In genomic region chr1:43781195-43781594, GRCm38 (mm10) we compare ENCODE assay signal across 21 mouse cellular contexts. TPM values are rescaled to one million over a fixed set of nuclear protein-coding genes. Genes with fewer than 3 reads are reported as not detected.
DNase-seq lines count a peak whose midpoint lies in the region; ATAC-seq and TF ChIP-seq lines count a peak whose summit lies in the region.
"Had no signal": no experiment of that assay in that cellular context is flagged by ENCODE, and none has a peak within 500 bp of the region (broad histone marks: within the 10 kb centered on the region; RNA-seq: fewer than 3 reads in every experiment).

No protein-coding gene starts in this region.

- H3K36me3 ChIP-seq in kidney, embryonic 14.5 days (ENCODE audit: control insufficient read depth, insufficient read depth, low read length): peaks cover 10% of the 10 kb centered on the region; the same call in 1 of the 2 replicates
- peaks cover 24% of the 10 kb centered on the region for H3K36me3 ChIP-seq in intestine, postnatal 0 days (ENCODE audit: control insufficient read depth, insufficient read depth)

- 52% methylated on average over 2 of the region's 2 CpGs for WGBS in kidney, embryonic 14.5 days
- WGBS in intestine, postnatal 0 days: 67% methylated on average over 2 of the region's 2 CpGs

- peak; percentile 72; the same call in 1 of the 2 replicates for ATAC-seq in kidney, embryonic 14.5 days (ENCODE audit: low FRiP score, low TSS enrichment)
- ATAC-seq in intestine, postnatal 0 days: no peak
- ATAC-seq in megakaryocyte progenitor cell, adult 5-6 weeks (replicated peaks; ENCODE audit: poor library complexity): no peak
- ATAC-seq: hindbrain, embryonic 16.5 days had no signal

- DNase-seq in gastrocnemius, adult 18-20 months (ENCODE audit: low spot score): peak; percentile 7
- no peak for DNase-seq in gastrocnemius, postnatal 4 days (ENCODE audit: low spot score in 2 of 2)
- DNase-seq in kidney, adult 11 months: no peak
- peak; percentile 49 for DNase-seq in 3T3-L1 (ENCODE audit: low read depth, low spot score)
- DNase-seq in urinary bladder, postnatal 10 days (ENCODE audit: low spot score): no peak
- DNase-seq: cerebellum, adult 18-20 months; gastrocnemius, postnatal 25 days; kidney, postnatal 10 days; right cerebral cortex, postnatal 14 days; thymus, postnatal 4 days had no signal

- H3K4me1 ChIP-seq in kidney, embryonic 14.5 days (ENCODE audit: control insufficient read depth, insufficient read depth, low read length): 0 out of 2 replicates have a peak, but pooled peaks cover 3% of the 10 kb centered on the region
- H3K4me1 ChIP-seq in intestine, postnatal 0 days (replicated peaks; ENCODE audit: control insufficient read depth, insufficient read depth, low read length): no peaks in the 10 kb centered on the region
- H3K4me1 ChIP-seq: embryonic facial prominence, embryonic 12.5 days; limb, embryonic 13.5 days; neural tube, embryonic 13.5 days had no signal

- H3K9me3 ChIP-seq in kidney, embryonic 14.5 days (ENCODE audit: control insufficient read depth, low read length): no peaks in the 10 kb centered on the region
- H3K9me3 ChIP-seq in intestine, postnatal 0 days (ENCODE audit: control insufficient read depth): no peaks in the 10 kb centered on the region
- H3K9me3 ChIP-seq: limb, embryonic 13.5 days; neural tube, embryonic 13.5 days had no signal

- no peak overlapping the region for H3K4me2 ChIP-seq in kidney, embryonic 14.5 days (replicated peaks; ENCODE audit: low read depth, low read length)
- no peak overlapping the region for H3K4me2 ChIP-seq in intestine, postnatal 0 days (replicated peaks; ENCODE audit: low read depth)
- H3K4me2 ChIP-seq: embryonic facial prominence, embryonic 12.5 days; limb, embryonic 13.5 days; midbrain, embryonic 11.5 days; neural tube, embryonic 13.5 days had no signal

- no peaks in the 10 kb centered on the region for H3K27me3 ChIP-seq in kidney, embryonic 14.5 days (ENCODE audit: control insufficient read depth, insufficient read depth, low read length)
- H3K27me3 ChIP-seq in intestine, postnatal 0 days (replicated peaks; ENCODE audit: control insufficient read depth, insufficient read depth, low read length): no peaks in the 10 kb centered on the region
- H3K27me3 ChIP-seq: embryonic facial prominence, embryonic 12.5 days; limb, embryonic 13.5 days; neural tube, embryonic 13.5 days had no signal

- no peak overlapping the region for H3K4me3 ChIP-seq in kidney, embryonic 14.5 days (ENCODE audit: low read length)
- no peak overlapping the region for H3K4me3 ChIP-seq in intestine, postnatal 0 days (ENCODE audit: low read depth, low read length)
- H3K4me3 ChIP-seq: embryonic facial prominence, embryonic 12.5 days; limb, embryonic 13.5 days; neural tube, embryonic 13.5 days had no signal

- no peak overlapping the region for H3K27ac ChIP-seq in kidney, embryonic 14.5 days (ENCODE audit: low read depth, low read length)
- H3K27ac ChIP-seq in intestine, postnatal 0 days (ENCODE audit: low read depth, low read length): 0 out of 2 replicates have a peak overlapping the region, but pooled peaks have one; percentile 35
- H3K27ac ChIP-seq: embryonic facial prominence, embryonic 12.5 days; limb, embryonic 13.5 days; liver, embryonic 14.5 days; neural tube, embryonic 13.5 days had no signal

- no peak overlapping the region for H3K9ac ChIP-seq in kidney, embryonic 14.5 days (ENCODE audit: low read depth, low read length)
- H3K9ac ChIP-seq in intestine, postnatal 0 days (ENCODE audit: low read depth, low read length): no peak overlapping the region
- H3K9ac ChIP-seq: embryonic facial prominence, embryonic 12.5 days; limb, embryonic 13.5 days; liver, embryonic 14.5 days; neural tube, embryonic 13.5 days had no signal

- TF ChIP-seq CTCF in intestine, postnatal 0 days (IDR thresholded peaks at IDR 0.05; ENCODE audit: low read depth): no peak

RNA-seq across cellular contexts. Expression of gene Uxs1, which starts 46.4 kb away (rescaled TPM):
- total RNA-seq in gastrocnemius, adult 18-20 months (2021): 10 to 100 TPM in 1 of 2 experiments, 1 to 10 TPM in 1; 9.2 to 13.8 TPM
- total RNA-seq in gastrocnemius, postnatal 4 days (2021): 10 to 100 TPM; 18.3 to 19.3 TPM
- 20.4 and 25.0 TPM in 2 replicates for polyA plus RNA-seq in kidney, embryonic 14.5 days (2014; fragmentation: Nextera tagmentation; extraction: Ambion mirVana)
- polyA plus RNA-seq in intestine, postnatal 0 days (2015; fragmentation: Nextera tagmentation; extraction: Ambion mirVana): 20.5 and 21.6 TPM in 2 replicates
- total RNA-seq in megakaryocyte progenitor cell, adult 5-6 weeks (2015): 28.0 and 32.7 TPM in 2 replicates
- 30.7 and 49.6 TPM in 2 replicates for total RNA-seq in megakaryocyte progenitor cell, adult 5-6 weeks (2017)

RNA-seq across cellular contexts. Expression of gene 1500015O10Rik, which starts 50.8 kb away (rescaled TPM):
- 1 to 10 TPM; 1.5 to 4.0 TPM for total RNA-seq in gastrocnemius, adult 18-20 months (2021)
- total RNA-seq in gastrocnemius, postnatal 4 days (2021): 10 to 100 TPM; 23.4 to 34.8 TPM
- 2.4 and 3.1 TPM in 2 replicates for polyA plus RNA-seq in kidney, embryonic 14.5 days (2014; fragmentation: Nextera tagmentation; extraction: Ambion mirVana)
- polyA plus RNA-seq in intestine, postnatal 0 days (2015; fragmentation: Nextera tagmentation; extraction: Ambion mirVana): 4.3 and 4.4 TPM in 2 replicates
- not detected in 2 replicates for total RNA-seq in megakaryocyte progenitor cell, adult 5-6 weeks (2015)
- not detected in 2 replicates for total RNA-seq in megakaryocyte progenitor cell, adult 5-6 weeks (2017)
- total RNA-seq: common myeloid progenitor, adult 5-6 weeks; monocyte, adult 5-6 weeks had no signal

Comparison
In these comparisons a context has a peak if more than half of its experiments do, and no peak if none do; other contexts are left out.
1. DNase-seq: peak in gastrocnemius, adult 18-20 months (single experiment) and 3T3-L1 (single experiment); none in gastrocnemius, postnatal 4 days (0 of 2), kidney, adult 11 months (single experiment) and urinary bladder, postnatal 10 days (single experiment).
2. RNA of gene 1500015O10Rik, which starts 50.8 kb away (total RNA-seq): 23.4 to 34.8 TPM in gastrocnemius, postnatal 4 days; 1.5 to 4.0 TPM in gastrocnemius, adult 18-20 months and not detected in megakaryocyte progenitor cell, adult 5-6 weeks; every median in the first group is over 4 times any median in the second.